ENCODE assay signal across 22 mouse cellular contexts in the genomic region with DNA sequence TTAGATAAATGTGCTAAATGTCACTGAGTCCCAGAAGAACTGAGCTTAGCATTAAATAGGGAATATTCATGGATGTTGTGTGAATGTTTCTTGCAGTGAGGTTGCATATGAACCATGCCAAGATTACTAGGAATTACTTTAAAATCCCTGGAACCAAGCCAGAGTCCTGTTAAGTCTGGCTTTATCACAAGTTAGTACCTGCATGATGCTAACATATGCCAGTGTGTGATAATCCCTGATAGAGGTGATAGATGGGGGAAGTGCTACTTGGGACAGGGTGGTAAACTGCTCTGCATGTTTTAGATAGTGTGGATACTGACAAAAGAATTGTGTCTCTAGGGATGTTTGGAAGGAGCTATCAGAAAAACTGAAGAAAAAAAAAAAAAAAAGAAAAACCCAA.
"Had no signal": no experiment of that assay in that cellular context is flagged by ENCODE, and none has a peak within 500 bp of the region (broad histone marks: within the 10 kb centered on the region; RNA-seq: fewer than 3 reads in every experiment).

No protein-coding gene starts in this region.

- H3K9ac ChIP-seq: limb, embryonic 13.5 days; liver, embryonic 13.5 days; lung, embryonic 14.5 days; midbrain, embryonic 13.5 days; neural tube, embryonic 13.5 days; stomach, embryonic 15.5 days had no signal

- H3K27ac ChIP-seq: limb, embryonic 10.5 days; limb, embryonic 13.5 days; liver, embryonic 13.5 days; midbrain, embryonic 10.5 days; midbrain, embryonic 13.5 days; neural tube, embryonic 13.5 days; stomach, embryonic 15.5 days had no signal

- H3K27me3 ChIP-seq: limb, embryonic 13.5 days; liver, embryonic 13.5 days; megakaryocyte, embryonic 14.5 days; midbrain, embryonic 13.5 days; neural tube, embryonic 13.5 days; stomach, embryonic 15.5 days had no signal

- H3K4me3 ChIP-seq: limb, embryonic 10.5 days; limb, embryonic 13.5 days; liver, embryonic 13.5 days; megakaryocyte, embryonic 14.5 days; midbrain, embryonic 10.5 days; midbrain, embryonic 13.5 days; myocyte; neural tube, embryonic 13.5 days; stomach, embryonic 15.5 days had no signal

- H3K4me2 ChIP-seq: limb, embryonic 13.5 days; liver, embryonic 13.5 days; lung, embryonic 14.5 days; midbrain, embryonic 13.5 days; neural tube, embryonic 13.5 days; stomach, embryonic 15.5 days had no signal

- H3K36me3 ChIP-seq: limb, embryonic 10.5 days; limb, embryonic 13.5 days; liver, embryonic 13.5 days; midbrain, embryonic 10.5 days; midbrain, embryonic 13.5 days; neural tube, embryonic 13.5 days; stomach, embryonic 15.5 days had no signal

- ATAC-seq: lung, postnatal 0 days; midbrain, embryonic 13.5 days; midbrain, embryonic 16.5 days had no signal

- H3K9me3 ChIP-seq: limb, embryonic 10.5 days; limb, embryonic 13.5 days; liver, embryonic 13.5 days; megakaryocyte, embryonic 14.5 days; midbrain, embryonic 10.5 days; midbrain, embryonic 13.5 days; neural tube, embryonic 13.5 days; stomach, embryonic 15.5 days had no signal

- H3K4me1 ChIP-seq: limb, embryonic 10.5 days; limb, embryonic 13.5 days; liver, embryonic 13.5 days; megakaryocyte, embryonic 14.5 days; midbrain, embryonic 10.5 days; midbrain, embryonic 13.5 days; neural tube, embryonic 13.5 days; stomach, embryonic 15.5 days had no signal

- DNase-seq: kidney, adult 9 months; kidney, postnatal 14 days; kidney, postnatal 4 days; liver; liver, embryonic 13.5 days; lung, embryonic 14.5 days; lung, postnatal 36 days; retina, postnatal 1 day; right cerebral cortex, postnatal 25 days; spleen, adult 18-20 months; thymus, adult 18-20 months; thymus, postnatal 36 days had no signal
